Mouse (Mus musculus) forebrain, embryonic 16.5 days (tissue): ENCODE measurements around the gene Atp6v1a. TPM values are rescaled to one million over a fixed set of nuclear protein-coding genes. Genes with fewer than 3 reads are reported as not detected.

Experiments
- ATAC-seq: fragments of 200-750 bp; cut with Nextera tagmentation; 2 replicates; pipeline ENCODE4 v1.8.0; 2017; ENCODE audit warnings: mild to moderate bottlenecking, moderate library complexity
- H3K27ac ChIP-seq: fragments of 300-500 bp; sonication (generic); 2 replicates; pipeline ENCODE4 v1.5.1; 2014; ENCODE audit warnings: low read length, control low read depth
- H3K27me3 ChIP-seq: fragments of 300-500 bp; sonication (generic); replicated peaks from 2 replicates; pipeline ENCODE4 v1.6.1; 2014; ENCODE audit warnings: low read length; ENCODE audit not compliant: control insufficient read depth, insufficient read depth
- H3K36me3 ChIP-seq: fragments of 300-500 bp; sonication (generic); 2 replicates; pipeline ENCODE4 v1.6.1; 2014; ENCODE audit not compliant: control insufficient read depth, insufficient read depth
- H3K4me1 ChIP-seq: fragments of 300-500 bp; sonication (generic); replicated peaks from 2 replicates; pipeline ENCODE4 v1.6.1; 2014; ENCODE audit warnings: low read length; ENCODE audit not compliant: control insufficient read depth, insufficient read depth
- H3K4me2 ChIP-seq: fragments of 300-500 bp; sonication (generic); 2 replicates; pipeline ENCODE4 v1.6.1; 2014; ENCODE audit warnings: mild to moderate bottlenecking, low read length, control low read depth
- H3K4me3 ChIP-seq: fragments of 300-500 bp; sonication (generic); replicated peaks from 2 replicates; pipeline ENCODE4 v1.5.1; 2014; ENCODE audit warnings: mild to moderate bottlenecking, low read length, control low read depth
- H3K9ac ChIP-seq: fragments of 300-500 bp; sonication (generic); replicated peaks from 2 replicates; pipeline ENCODE4 v1.6.1; 2014; ENCODE audit warnings: low read depth, low read length, control low read depth
- H3K9me3 ChIP-seq: fragments of 300-500 bp; sonication (generic); 2 replicates; pipeline ENCODE4 v1.6.1; 2016; ENCODE audit warnings: low read length; ENCODE audit not compliant: control insufficient read depth
- WGBS: fragments of 180-500 bp; shearing (Covaris S2); extraction: QIAGEN DNeasy Blood & Tissue Kit; methylation state at CpG from one replicate; pipeline ENCODE4 v1.1.7; 2014; 5-methylcytosine and 5-hydroxymethylcytosine counted together
- polyA plus RNA-seq: library from polyadenylated mRNA; unstranded; fragments of >200 nt; fragmentation: Nextera tagmentation; extraction: Ambion mirVana; gene quantifications from 2 replicates; pipeline ENCODE4 v1.2.1, GENCODE M21; 2015

Atp6v1a gene
- polyA plus RNA-seq, 1 experiment from 2014 or later = 122 TPM

DNA sequence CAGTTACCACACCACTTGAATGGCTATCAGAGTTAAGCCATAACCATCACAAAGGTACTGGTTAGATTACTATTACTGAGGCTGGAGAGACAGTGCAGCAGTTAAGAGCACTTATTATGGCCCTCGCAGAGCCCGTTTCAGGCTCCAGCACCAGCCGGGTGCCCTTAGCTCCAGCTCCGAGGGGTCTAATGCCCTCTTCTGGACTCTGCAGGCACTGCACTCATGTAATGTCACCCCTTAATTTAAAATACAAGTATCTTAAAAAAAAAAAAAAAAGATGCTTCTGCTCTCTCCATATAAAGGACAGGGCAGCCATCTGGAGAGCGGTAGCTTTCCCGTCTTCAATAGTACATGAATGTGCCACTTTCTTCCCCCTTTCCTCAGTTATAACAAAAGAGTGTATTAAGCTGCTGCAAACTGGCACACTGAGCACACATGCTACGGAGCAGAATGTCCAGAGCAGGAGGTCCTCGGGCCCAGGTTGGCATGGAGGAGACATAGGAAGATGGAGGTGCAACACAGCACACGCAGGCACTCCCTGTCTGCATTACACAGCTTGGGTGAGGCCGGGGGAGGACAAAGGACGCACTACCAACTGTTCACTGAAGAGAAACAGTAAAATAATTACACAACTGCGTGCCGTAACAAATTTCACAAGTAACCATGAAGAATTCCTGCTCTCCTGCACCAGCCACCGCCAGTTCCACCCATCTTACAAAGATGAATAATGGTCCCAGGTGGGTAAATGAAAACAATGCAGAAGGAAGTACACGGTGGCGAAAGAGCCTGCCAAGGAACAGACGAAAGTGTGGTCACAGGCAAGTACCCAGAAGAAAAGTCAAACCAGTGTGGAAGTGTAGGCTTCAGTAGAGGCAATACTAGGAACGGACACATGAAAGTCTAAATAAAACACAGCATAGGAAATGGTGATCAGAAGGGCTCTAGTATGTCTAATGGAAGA lies 35.4 kb downstream of the Atp6v1a start:
- 91% methylated on average over 18 of the region's 18 CpGs for WGBS

GRCm38 (mm10) chr16:44102925-44103324 lies 36.6 kb downstream of the Atp6v1a start:
- Histone ChIP-seq H3K4me2 (no peak overlapping the region), H3K4me1 (no peaks in the 10 kb centered on the region), H3K27ac (no peak overlapping the region), H3K27me3 (no peaks in the 10 kb centered on the region), H3K9ac (no peak overlapping the region), H3K36me3 (peaks cover 42% of the 10 kb centered on the region), H3K4me3 (no peak overlapping the region), H3K9me3 (no peaks in the 10 kb centered on the region)
- 92% methylated on average over 2 of the region's 2 CpGs for WGBS
- ATAC-seq = no peak

More for the DNA sequence above, 35.4 kb downstream of the Atp6v1a start:
- Histone ChIP-seq H3K4me2 (no peak overlapping the region), H3K4me1 (no peaks in the 10 kb centered on the region), H3K4me3 (no peak overlapping the region), H3K9ac (no peak overlapping the region), H3K27me3 (no peaks in the 10 kb centered on the region), H3K9me3 (no peaks in the 10 kb centered on the region), H3K27ac (no peak overlapping the region), H3K36me3 (peaks cover 41% of the 10 kb centered on the region)
- no peak for ATAC-seq

DNA sequence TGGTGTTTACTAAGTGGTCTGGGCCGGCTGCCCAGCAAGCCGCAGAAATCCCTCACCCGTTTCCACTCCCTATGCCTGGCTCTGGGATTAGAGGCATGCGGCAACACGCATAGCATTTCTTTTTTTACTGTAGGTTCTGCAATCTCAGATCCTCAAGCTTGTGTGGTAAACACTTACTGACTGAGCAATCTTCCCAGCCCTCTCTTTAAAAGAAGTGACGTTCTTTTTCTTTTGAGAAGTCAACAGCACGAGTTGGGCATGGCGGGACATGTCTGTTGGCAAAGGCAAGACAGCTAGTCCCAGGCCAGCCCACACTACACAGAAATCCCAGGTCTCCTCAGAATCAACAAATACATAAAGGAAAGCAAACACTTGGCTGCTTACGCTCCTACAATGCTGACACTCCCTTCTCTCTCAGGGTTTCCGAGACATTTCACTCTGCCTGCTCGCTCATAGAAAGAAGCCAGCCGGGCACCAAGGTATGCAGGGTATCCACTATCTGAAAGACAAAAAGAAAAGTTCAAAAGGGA lies 38.3 kb downstream of the Atp6v1a start:
- no peaks in the 10 kb centered on the region for H3K27me3 ChIP-seq
- no peak for ATAC-seq

GRCm38 (mm10) chr16:44099377-44099776 lies 40.1 kb downstream of the Atp6v1a start:
- ATAC-seq = no peak
- Histone ChIP-seq H3K4me3 (no peak overlapping the region), H3K9ac (no peak overlapping the region), H3K27ac (no peak overlapping the region), H3K4me2 (no peak overlapping the region), H3K4me1 (no peaks in the 10 kb centered on the region), H3K27me3 (no peaks in the 10 kb centered on the region), H3K36me3 (peaks cover 48% of the 10 kb centered on the region), H3K9me3 (no peaks in the 10 kb centered on the region; the same call in 1 of the 2 replicates)
- 94% methylated on average over 7 of the region's 7 CpGs for WGBS

More for the DNA sequence above, 38.3 kb downstream of the Atp6v1a start:
- Histone ChIP-seq H3K36me3 (peaks cover 38% of the 10 kb centered on the region), H3K9me3 (no peaks in the 10 kb centered on the region), H3K4me2 (no peak overlapping the region), H3K27ac (no peak overlapping the region), H3K4me3 (no peak overlapping the region), H3K4me1 (no peaks in the 10 kb centered on the region), H3K9ac (no peak overlapping the region)
- 94% methylated on average over 12 of the region's 12 CpGs for WGBS

DNA sequence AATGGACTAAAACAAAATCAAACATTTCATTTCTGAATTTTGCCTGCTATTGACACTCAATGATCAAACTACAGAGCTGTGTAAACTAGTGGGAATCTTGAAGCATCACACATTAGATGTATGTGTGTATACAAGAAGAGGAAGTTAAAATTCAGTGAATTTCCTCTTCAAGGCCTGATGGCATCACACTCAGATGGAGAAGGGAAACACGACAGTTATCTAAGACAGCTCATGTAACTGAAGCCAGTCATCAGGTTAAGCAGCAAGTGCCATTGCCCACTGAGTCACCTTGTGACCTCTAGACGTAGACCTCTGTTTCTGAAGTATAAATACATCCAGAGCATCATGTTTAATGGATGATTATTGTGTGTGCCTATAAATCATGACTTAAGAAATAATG lies 51.9 kb downstream of the Atp6v1a start:
- Histone ChIP-seq H3K4me2 (no peak overlapping the region), H3K4me3 (no peak overlapping the region), H3K4me1 (no peaks in the 10 kb centered on the region), H3K27ac (no peak overlapping the region), H3K27me3 (no peaks in the 10 kb centered on the region), H3K36me3 (peaks cover 19% of the 10 kb centered on the region), H3K9ac (no peak overlapping the region), H3K9me3 (no peaks in the 10 kb centered on the region)
- WGBS = 90% methylated on average over 2 of the region's 2 CpGs
- ATAC-seq = no peak

GRCm38 (mm10) chr16:44063025-44063894 lies 76.2 kb downstream of the Atp6v1a start, which contains the start of gene Gramd1c:
Gene Gramd1c, minus strand, starts transcription at chr16:44063345.
- Histone ChIP-seq H3K9ac (peak within 1 kb of the TSS; percentile 70), H3K4me3 (peak within 1 kb of the TSS; percentile 66), H3K36me3 (no peaks in the 10 kb centered on the region), H3K9me3 (no peaks in the 10 kb centered on the region), H3K27ac (peak within 1 kb of the TSS; percentile 87), H3K4me2 (peak within 1 kb of the TSS; percentile 76), H3K4me1 (peaks cover 2% of the 10 kb centered on the region; the same call in 1 of the 2 replicates), H3K27me3 (no peaks in the 10 kb centered on the region)
- 6% methylated on average over 45 of the region's 45 CpGs for WGBS
- peak; percentile 94 for ATAC-seq

- ATAC-seq = no peak
- no peaks in the 10 kb centered on the region for H3K27me3 ChIP-seq
- H3K27ac ChIP-seq = no peak overlapping the region
- H3K9ac ChIP-seq = no peak overlapping the region
- H3K4me2 ChIP-seq = no peak overlapping the region
- no peaks in the 10 kb centered on the region for H3K9me3 ChIP-seq
- H3K36me3 ChIP-seq = no peaks in the 10 kb centered on the region
- no peak overlapping the region for H3K4me3 ChIP-seq
- WGBS = 95% methylated on average over 15 of the region's 15 CpGs
- peaks cover 2% of the 10 kb centered on the region; the same call in 1 of the 2 replicates for H3K4me1 ChIP-seq
These were observed 78.2 kb downstream of the Atp6v1a start for GRCm38 (mm10) chr16:44061341-44061740.

DNA sequence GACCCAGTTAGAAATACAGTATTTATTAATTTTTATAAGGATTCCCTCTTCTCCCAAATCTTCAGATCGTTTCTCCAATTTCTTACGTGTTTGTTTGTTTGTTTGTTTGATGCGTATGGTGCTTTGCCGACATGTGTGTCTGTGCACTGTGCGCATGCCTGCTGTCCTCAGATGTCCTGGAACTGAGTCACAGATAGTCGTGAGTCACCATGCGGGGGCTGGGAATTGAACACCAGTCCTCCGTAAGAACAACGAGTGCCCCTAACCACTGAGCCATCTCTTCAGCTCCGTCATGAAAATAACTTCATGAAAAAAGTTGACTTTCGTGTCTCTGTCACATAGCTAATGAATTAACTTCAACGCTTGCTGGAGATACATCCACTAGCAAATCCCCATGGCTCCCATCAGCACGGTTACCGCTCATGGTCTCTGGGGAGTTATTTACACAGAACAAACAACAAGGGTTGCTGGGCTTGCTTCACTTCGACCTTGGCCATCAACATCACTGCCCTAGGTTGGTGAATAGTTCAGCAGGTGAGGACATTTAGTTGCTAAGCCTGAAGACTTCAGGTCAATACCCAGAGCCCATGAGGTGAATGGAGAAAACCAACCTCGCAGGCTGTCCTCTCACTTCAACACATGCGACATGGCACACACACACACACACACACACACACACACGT lies 78.8 kb downstream of the Atp6v1a start:
- no peaks in the 10 kb centered on the region for H3K9me3 ChIP-seq
- H3K4me2 ChIP-seq = no peak overlapping the region
- 95% methylated on average over 18 of the region's 18 CpGs for WGBS
- no peak overlapping the region for H3K27ac ChIP-seq
- no peak for ATAC-seq
- no peaks in the 10 kb centered on the region for H3K36me3 ChIP-seq
- H3K4me3 ChIP-seq = no peak overlapping the region
- no peaks in the 10 kb centered on the region for H3K27me3 ChIP-seq
- H3K9ac ChIP-seq = no peak overlapping the region
- H3K4me1 ChIP-seq = peaks cover 2% of the 10 kb centered on the region; the same call in 1 of the 2 replicates
